Mouse (Mus musculus): ENCODE data around the gene Ikzf1.

Ikzf1 gene

DNA sequence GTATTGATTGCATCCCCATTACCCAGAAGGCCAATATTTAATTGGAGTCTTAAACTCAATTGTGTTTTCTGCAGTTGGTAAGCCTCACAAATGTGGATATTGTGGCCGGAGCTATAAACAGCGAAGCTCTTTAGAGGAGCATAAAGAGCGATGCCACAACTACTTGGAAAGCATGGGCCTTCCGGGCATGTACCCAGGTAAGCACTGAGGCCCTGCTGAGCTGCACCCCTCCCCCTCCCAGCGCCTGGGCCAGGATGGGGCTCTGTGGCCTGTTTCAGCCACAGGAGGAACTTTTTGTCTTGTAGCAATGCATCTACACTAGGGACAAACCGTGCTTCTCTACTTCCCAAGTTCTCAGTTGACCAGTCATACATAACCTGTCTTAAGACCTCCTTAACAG is 73.3 kb downstream of the Ikzf1 start:
- in situ Hi-C loops (cut with MboI; ENCODE audit: unreplicated experiment in 2 of 2) = no loop called here

DNA sequence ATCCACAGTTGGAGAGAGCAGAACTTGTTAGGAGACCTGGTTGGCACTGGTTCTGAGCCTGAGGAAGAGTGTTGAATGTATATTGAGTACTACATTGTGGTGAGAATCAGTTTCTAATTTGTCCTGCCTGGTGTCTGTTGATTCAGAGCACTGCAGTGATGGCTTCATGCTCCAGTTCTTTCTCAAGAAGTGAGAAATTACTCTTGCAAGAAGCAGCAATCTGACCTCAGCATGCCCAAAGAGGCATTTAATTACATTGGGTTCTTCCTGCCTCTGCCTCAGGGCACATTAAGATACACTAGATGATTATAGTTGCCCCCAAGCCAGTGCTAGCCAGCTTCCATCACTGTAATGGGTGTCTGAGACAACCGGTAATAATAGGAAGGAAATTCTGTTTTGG is 74.1 kb downstream of the Ikzf1 start:
- in situ Hi-C loops (cut with MboI; ENCODE audit: unreplicated experiment in 2 of 2) = no loop called here

DNA sequence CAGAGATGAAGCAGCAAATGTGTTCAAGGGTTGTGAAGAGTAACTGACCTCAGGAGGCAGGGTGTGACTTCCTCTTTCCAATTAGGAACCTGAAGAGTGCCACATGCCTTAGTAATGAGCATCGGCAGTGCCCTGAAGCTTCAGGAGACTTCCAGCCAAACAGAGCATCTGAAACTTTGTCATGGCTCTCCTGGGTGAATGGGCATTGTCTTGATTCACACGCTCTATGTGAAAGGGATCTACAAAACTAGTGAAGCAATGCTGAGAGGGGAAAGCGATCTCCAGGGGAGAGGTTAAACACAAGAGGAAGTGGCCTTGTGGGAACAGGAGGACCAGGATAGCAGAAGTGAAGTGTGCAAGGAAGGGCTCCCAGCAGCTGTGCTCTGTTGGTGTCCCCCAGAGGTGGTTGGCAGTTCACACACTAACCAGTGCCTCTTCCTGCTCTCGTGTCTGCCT is 78.4 kb downstream of the Ikzf1 start:
- in situ Hi-C loops (cut with MboI; ENCODE audit: unreplicated experiment in 2 of 2) = no loop called here

DNA sequence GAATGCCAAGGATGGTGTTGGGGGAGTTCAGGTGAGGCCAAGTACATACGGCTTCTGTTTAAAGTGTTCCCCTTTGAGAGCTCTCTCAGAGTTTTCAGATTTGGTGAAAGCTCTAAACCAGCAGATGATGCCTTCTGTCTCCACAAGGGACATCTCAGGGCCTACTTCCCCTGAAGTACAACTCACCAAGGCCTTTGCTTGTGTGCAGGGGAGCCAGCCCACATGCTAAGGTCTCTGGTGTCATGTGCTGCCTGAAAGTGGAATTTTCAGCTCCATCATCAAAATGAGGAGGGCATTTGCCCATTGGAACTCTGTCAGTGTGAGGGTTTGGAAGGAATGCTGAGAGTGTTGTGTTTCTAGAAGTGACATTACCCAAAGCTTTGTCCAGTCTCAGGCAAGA is 80.6 kb downstream of the Ikzf1 start:
- in situ Hi-C loops (cut with MboI; ENCODE audit: unreplicated experiment in 2 of 2) = no loop called here

DNA sequence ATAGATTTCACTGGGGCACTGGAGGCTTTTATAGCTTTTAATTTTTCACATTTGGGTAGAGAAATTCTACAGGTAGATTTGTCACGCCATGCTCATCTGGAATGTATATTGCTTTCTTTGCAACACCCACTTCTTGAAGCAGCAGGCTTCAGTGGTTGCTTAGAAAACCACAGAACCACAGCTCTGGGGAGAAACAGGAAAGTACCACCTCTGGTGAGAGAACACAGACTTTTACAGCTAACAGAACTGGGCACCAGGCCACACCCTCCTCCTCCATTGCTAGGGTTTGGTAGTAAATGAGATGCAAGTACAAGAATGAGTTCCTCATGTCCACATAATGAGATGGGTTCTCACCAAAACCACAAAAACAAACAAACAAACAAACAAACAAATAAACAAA is 81.3 kb downstream of the Ikzf1 start:
- in situ Hi-C loops (cut with MboI; ENCODE audit: unreplicated experiment in 2 of 2) = no loop called here

DNA sequence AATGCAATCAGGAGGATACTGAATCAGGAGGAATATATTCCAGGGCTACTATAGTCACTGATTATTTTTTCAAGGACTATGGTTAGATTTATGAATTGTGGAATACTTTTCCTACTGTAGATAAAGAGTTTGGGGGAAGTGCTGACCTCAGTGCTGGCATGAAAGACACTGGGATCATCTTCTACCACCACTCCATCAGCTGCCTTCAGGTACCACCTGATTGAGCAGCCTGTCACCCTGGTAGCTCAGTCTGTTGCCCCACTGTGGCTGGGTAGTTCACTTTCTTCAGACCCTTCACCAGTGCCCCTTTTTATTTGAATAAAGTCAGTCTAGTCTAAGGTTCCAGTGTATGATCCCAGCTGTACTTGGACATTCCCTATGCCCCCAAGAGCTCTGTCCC is 81.9 kb downstream of the Ikzf1 start:
- in situ Hi-C loops (cut with MboI; ENCODE audit: unreplicated experiment in 2 of 2) = no loop called here

DNA sequence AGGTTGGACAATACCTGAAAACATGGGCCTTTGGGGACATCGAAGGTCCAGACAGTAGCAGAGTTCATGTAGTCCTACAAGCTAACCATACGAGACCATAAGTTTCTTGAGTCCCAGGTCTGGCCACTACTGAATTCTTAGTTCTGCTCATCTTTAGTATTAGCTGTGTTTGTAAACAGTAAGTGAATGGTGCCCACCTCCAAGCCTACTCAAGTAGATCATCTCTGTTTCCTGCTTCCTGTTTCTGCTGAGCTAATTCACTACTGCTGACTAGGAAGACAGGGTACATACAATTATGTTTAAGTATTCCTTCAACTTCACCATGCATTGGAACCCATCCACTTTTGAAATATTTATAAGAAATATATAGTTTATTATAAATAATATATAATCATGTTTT is 83.3 kb downstream of the Ikzf1 start:
- in situ Hi-C loops (cut with MboI; ENCODE audit: unreplicated experiment in 2 of 2) = no loop called here

DNA sequence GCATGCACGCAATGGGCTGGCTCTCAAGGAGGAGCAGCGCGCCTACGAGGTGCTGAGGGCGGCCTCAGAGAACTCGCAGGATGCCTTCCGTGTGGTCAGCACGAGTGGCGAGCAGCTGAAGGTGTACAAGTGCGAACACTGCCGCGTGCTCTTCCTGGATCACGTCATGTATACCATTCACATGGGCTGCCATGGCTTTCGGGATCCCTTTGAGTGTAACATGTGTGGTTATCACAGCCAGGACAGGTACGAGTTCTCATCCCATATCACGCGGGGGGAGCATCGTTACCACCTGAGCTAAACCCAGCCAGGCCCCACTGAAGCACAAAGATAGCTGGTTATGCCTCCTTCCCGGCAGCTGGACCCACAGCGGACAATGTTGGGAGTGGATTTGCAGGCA is 84.5 kb downstream of the Ikzf1 start:
- in situ Hi-C loops (cut with MboI; ENCODE audit: unreplicated experiment in 2 of 2) = no loop called here

DNA sequence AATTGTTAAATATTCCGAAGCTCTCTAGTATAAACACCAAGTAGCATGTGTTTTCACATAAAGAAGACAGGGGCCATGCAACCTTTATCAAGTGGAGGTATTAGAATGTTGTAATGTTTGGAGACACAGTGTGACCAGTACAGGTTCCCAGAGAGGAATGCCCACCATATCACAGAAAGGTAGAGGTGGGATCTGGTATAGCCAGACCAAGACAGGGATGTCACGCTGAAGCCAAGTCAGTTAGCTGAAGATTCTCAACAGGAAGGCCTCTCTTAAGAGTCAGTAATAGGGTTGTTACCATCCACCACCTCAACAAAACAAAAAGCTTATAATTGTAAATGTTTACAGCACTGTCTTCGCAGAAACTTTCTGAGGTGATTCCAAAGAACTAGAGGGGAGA is 85.9 kb downstream of the Ikzf1 start:
- in situ Hi-C loops (cut with MboI; ENCODE audit: unreplicated experiment in 2 of 2) = no loop called here

DNA sequence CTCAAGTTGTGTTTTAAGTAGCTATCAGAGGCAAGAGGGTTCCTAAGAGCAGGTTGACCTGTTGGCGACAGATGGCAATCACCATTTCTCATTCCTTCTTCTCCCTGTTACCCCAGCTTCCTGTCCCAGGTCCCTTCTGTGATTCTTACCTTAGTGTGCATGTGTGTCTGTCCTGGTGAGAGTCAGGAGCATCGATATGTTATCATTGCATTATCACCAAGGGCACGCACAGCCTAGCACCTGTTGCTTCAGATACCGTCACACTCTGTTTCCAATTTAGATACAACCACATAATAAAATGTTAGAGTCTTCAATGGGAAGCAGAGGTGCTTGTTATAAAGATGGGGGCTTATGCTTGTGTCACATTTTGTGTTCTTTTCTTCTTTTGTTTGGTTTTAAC is 87.4 kb downstream of the Ikzf1 start:
- in situ Hi-C loops (cut with MboI; ENCODE audit: unreplicated experiment in 2 of 2) = no loop called here

DNA sequence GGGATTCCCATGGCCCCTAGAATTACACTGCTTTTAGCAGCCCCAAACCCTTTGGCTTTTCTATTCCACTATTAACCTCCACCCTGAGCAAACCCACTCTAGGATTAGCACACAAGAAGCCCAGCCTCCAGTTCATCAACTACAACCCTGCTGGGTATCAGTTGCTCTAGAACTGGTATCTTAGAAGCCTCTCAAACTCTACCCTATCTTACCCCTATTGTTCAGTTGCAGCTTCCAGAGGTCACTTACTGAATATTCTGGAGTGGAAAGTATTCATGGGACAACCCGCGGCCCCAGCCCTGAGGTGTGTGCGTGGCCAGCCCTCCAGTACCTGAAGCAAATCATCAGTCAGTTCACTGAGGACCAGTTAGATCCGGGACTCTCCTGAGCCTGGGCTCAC is 89.6 kb downstream of the Ikzf1 start:
- in situ Hi-C loops (cut with MboI; ENCODE audit: unreplicated experiment in 2 of 2) = no loop called here

DNA sequence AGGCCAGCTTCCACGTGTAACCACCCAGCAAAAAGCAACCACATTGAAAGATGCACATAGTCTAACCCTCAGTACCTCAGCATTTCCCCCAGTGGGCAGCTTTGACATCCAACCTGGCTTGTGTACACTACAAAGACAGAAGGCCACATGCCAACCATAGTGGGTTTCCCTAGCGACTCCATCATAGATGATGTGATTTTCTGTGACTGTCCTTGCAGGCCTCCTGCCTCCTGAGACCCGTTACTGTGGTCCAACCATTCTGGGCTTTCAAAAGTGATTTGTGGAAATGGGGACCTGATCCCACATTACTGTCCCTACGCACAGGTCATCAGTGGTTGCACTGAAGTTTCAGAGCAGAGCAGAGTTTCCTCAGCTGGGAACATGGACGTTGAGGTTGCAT is 90.1 kb downstream of the Ikzf1 start:
- in situ Hi-C loops (cut with MboI; ENCODE audit: unreplicated experiment in 2 of 2) = no loop called here

DNA sequence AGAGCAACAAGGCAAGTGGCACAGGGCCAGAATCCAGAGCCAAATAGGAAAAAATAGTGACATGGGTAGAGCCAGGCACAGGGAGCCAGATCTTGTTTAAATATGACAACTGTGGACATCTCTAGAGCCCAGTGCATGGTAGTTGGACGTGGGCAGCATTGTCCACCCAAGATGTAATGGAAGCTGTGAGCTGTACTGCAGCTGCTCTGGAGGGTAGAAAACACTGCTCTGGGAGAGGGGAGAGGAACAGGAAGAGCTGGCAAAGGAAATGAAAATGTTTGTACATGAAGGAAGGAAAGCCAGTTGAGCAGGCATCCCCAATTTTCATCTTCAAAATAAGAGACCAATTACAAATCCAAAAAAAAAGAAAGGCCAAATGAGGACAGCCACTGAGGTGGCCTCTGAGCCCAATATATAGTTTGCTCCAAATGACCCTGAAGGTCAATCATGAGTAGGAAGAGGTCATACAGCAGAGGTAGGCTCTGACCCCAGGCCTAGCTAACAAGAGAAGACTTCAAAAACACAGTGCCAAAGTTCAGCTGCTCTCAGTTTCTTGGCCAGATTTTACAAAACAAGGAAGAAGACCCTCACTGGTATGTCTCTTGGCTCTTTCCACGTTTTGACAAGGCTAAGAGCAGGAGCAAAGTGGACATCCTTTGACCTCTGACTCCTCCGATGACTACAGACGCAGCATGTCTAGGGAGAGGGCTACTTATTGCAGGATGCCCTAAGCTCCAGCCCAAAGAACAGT is 91.4 kb downstream of the Ikzf1 start:
- in situ Hi-C loops (cut with MboI; ENCODE audit: unreplicated experiment in 2 of 2) = no loop called here

DNA sequence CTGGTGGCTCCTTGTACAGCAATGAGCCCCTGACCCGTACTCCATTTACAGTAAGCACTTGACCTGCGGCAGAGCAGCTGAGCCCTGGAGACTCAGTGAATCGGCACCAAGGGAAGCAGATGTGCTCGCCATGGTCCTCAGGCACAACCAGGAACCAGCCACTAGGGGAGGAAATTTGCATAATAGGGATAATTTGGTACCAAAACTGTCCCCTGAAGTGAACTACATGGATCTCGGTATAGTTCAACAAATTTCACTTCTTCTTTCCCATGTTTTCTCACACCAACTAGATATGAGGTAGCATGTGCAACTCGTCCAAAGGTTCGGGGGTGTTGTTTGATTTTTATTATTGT is 92.0 kb downstream of the Ikzf1 start:
- in situ Hi-C loops (cut with MboI; ENCODE audit: unreplicated experiment in 2 of 2) = no loop called here

DNA sequence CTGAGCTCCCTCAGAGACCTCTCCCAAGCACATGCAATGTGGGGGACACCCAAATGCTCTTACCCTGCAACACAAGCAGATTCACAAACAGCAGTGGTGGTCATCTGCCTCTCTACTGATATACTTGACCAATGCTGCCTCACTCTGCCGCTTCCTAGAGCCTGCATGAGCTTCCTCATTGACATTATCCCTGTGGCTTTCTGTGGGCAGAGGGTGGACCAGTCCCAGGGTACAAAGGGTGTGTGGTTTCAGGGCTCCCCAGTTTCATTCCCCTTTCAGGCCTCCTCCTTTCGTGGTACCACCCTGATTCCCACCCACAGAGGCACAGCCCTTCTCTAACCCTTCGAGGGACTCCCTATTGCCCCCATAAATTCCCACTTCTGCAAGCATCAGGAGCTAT is 92.4 kb downstream of the Ikzf1 start:
- in situ Hi-C loops (cut with MboI; ENCODE audit: unreplicated experiment in 2 of 2) = no loop called here

DNA sequence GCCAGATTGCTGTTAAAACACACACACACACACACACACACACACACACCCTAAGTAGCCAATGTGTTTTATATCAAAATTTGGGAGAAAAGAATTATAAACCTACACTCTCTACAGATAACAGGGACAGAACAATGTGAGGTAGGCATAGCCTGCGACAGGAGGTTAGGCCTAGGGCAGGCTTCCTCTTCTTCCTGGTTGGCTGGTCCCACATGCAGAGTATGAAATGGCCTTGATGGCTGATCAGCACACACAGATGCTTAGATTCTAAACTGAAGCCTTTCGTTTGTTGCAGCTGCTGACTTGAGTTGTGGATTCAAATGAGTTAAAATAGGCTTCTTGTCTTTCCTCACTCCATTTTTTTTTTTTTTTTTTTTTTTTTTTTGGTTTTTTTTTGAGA is 93.0 kb downstream of the Ikzf1 start:
- in situ Hi-C loops (cut with MboI; ENCODE audit: unreplicated experiment in 2 of 2) = no loop called here

DNA sequence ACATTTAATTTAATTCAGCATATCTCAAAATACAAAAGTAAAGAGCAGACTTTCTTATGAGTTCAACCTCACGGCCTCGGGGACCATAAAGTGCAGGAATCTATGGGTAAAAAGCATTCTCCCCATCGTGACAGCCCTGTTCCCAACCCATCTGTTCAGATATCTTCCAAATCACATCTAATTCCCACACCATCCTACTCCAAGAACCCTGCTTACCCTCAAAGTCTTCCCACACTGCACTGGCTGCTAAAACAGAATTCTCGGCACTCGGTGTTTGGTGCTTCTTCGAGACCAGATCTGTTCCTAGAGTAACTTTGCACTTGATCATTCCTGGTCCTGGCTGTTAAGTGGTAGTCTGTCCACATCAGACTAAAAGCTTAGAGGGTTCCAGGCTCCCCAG is 93.5 kb downstream of the Ikzf1 start:
- in situ Hi-C loops (cut with MboI; ENCODE audit: unreplicated experiment in 2 of 2) = no loop called here

DNA sequence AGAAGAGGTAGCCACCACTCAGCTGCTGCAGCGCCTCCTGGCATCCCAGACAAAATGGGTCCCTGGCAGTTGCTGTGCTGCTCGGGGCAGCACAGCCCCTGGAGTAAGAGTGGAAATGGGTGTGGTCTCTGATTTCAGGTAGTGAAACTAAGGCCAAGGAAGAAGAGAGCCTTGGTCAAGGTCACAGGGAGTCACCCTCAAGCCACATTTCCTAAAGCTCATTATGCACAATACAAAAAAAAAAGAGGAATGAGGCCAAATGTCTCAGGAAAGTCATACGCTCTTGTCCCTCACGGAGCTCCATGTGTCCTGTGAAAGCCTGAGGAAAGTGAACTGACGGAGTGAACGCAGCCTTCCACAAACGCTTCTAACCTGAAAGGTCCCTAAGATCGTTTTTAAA is 96.9 kb downstream of the Ikzf1 start:
- in situ Hi-C loops (cut with MboI; ENCODE audit: unreplicated experiment in 2 of 2) = no loop called here

DNA sequence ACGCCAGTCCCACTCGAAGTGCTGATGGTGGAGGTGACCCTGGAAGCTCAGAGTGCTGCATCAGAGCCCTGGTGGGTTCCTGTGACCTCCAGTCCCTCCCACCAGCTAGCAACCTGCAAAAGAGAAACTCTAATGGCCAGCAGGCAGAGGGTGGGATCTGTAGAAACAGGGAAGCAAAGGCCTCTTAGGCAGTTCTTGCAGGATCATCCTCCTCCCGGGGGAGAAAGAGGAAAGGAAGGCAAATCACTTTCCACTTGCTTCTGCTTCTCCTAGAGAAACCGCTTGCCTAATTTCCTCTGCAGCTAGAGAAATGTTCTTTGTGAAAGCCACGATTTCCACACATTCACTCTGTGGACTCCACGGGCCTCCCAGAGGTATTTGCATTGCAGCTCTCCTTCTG is 100.7 kb downstream of the Ikzf1 start:
- in situ Hi-C loops (cut with MboI; ENCODE audit: unreplicated experiment in 2 of 2) = loop anchor here (5.0 kb wide), 3 partner anchors 38 to 288 kb away; no protein-coding TSS in a partner anchor

DNA sequence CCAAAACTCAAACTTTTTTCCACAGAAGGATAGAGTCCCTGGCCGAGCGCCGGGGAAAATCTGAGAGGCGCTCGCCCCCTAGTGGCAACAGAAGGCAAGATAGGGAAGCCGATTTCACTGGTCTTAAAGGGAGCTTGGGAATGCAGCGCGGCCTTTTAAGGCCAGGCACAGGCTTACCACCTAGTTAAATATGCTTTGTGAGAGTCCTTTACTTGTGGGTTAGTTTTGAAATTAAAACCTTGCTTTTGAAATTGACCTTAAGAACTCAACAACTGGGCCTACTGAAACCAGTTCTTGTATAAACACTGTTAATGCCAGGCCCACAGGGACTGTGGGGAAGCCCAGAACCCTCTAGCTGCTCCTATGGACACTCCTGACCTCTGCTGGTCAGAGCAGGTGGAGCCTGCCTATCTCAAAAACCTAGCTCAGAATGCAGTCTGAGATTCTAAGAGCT is 103.7 kb downstream of the Ikzf1 start:
- in situ Hi-C loops (cut with MboI; ENCODE audit: unreplicated experiment in 2 of 2) = loop anchor here (5.0 kb wide), 3 partner anchors 41 to 291 kb away; no protein-coding TSS in a partner anchor

DNA sequence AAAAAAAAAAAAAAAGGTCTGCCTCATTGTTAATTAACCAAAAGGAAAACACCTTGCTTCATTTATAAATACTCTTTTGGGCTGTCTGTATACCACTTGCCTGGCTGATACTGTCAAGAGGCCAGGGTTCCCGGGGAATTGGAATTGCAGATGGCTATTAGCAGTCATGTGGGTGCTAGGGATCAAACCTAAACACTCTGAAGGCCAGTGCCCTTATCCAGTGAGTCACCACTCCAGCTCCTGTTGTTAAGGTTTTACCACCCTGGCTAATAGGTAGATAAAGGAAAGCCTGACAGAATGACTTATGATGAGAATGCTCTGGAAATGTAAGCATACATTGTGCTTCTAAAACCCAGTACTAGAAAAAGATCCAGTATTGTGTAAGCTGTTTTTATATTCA is 109.8 kb downstream of the Ikzf1 start:
- in situ Hi-C loops (cut with MboI; ENCODE audit: unreplicated experiment in 2 of 2) = loop anchor here in 1 of 2 experiments (5.0 kb wide), 1 partner anchor 337 kb away; no protein-coding TSS in a partner anchor

DNA sequence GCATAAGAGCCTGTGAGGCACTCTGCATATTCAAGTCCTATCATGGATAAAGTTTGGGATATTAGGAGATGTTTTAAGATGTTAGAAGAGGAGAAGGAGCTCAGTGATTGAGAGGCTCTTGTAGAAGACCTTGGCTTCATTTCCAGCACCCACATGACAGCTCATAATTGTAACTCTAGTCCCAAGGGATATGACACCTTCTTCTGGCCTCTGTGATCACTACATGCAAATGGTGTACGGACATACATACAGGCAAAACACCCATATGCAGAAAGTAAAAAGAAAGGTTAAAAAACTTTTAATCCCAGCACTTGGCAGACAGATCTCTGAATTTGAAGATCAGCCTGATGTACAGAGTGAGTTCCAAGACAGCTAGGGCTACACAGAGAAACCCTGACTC is 113.9 kb downstream of the Ikzf1 start:
- in situ Hi-C loops (cut with MboI; ENCODE audit: unreplicated experiment in 2 of 2) = loop anchor here in 1 of 2 experiments (5.0 kb wide), 1 partner anchor 341 kb away; no protein-coding TSS in a partner anchor

DNA sequence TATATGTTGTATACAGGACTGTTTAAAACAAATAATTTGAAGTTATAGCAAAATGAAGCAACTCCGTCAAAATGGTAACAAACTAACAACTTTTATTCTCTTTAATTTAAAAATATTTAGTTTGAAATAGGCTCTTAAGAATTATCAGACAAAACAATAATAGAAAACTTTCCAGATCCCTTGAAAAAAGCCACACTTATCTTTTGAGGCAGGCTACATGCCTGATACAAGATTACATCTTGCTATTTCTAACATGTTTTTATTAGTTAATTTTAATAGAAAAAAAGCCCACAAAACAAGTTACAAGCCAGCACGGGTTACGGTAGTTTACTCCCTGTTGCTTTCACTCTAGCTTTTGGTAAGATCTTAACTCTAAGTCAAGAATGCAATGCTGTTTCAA is 115.5 kb downstream of the Ikzf1 start:
- in situ Hi-C loops (cut with MboI; ENCODE audit: unreplicated experiment in 2 of 2) = loop anchor here (25.0 kb wide), 2 partner anchors 487 to 737 kb away; no protein-coding TSS in a partner anchor
